Mouse (Mus musculus) bone marrow, adult 2 months (tissue): ENCODE measurements around the gene Fgl2.

Experiments
- CTCF ChIP-seq: fragments of 200-500 bp; IDR thresholded peaks from 2 replicates; pipeline ENCODE4 v1.5.1; 2011; ENCODE audit warnings: low read length, control low read depth; ENCODE audit not compliant: control insufficient read depth, insufficient read depth
- POLR2A ChIP-seq: fragments of 200-500 bp; IDR thresholded peaks from 2 replicates; pipeline ENCODE4 v1.6.1; 2011; ENCODE audit warnings: low read depth, mild to moderate bottlenecking, control low read depth, low read length, borderline replicate concordance; ENCODE audit not compliant: control insufficient read depth

- no peak for TF ChIP-seq CTCF
- no peak for TF ChIP-seq POLR2A
Measured at GRCm38 (mm10) chr5:21351678-21352077, 20.8 kb upstream of the Fgl2 start.
